9 mouse cellular contexts compared by ENCODE assay signal in the genomic region with DNA sequence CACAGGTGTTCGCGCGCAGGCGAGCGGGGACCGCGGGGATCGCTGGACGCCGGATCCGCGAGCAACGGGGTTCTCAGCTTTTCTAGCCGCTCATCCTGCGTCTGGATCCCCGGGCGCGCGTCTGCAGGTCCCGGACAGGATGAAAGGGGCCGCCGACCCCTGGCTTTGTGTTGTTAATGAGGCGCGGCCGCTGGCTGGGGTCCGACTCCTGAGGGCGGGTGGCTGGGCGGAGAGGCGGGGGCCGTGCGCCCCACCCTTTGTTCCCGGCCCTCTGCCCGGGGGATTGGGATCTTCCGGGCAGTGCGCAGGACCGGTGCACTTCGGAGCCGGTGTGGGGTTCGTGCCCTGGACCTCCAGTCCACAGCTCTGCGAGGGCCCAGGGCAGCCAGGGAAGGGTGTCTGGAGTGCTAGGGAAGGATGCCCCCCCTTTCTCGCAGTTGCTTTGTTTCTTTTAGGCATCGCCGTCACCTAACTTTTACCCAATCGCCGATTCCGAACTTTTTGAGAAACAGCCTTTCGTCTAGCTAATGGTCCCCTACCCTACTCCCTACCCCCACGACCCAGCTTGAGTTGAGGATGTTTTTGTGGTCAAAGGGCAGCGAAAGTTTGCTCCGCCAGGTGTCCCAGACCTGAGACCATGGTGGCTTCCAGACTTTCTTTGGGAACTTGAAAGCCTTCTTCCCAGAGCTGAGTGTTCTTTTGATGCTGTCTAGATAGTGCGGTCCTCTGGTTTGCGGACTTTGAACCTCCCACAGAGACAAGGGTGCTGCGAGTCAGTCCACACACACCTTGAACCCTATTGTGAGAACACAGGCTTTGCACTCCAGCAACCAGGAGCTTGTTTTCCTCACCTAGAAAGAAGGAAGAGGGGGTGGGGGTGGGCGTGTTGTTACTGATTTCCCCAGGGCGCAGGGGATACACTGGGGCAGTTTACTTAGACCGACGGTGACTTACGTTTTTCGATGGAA. TPM values are rescaled to one million over a fixed set of nuclear protein-coding genes. Genes with fewer than 3 reads are reported as not detected.
DNase-seq lines count a peak whose midpoint lies in the region; ATAC-seq and TF ChIP-seq lines count a peak whose summit lies in the region.
"Had no signal": no experiment of that assay in that cellular context is flagged by ENCODE, and none has a peak within 500 bp of the region (broad histone marks: within the 10 kb centered on the region; RNA-seq: fewer than 3 reads in every experiment).

No protein-coding gene starts in this region.

- no peaks in the 10 kb centered on the region for H3K9me3 ChIP-seq in hindbrain, postnatal 0 days (ENCODE audit: low read length)

- H3K9ac ChIP-seq in hindbrain, postnatal 0 days (replicated peaks; ENCODE audit: low read length), result peak overlapping the region; percentile 76

- peak overlapping the region; percentile 95 for H3K4me3 ChIP-seq in left cerebral cortex, adult 2 months
- peak overlapping the region; percentile 99 for H3K4me3 ChIP-seq in hindbrain, postnatal 0 days (ENCODE audit: low read length)
- H3K4me3 ChIP-seq in olfactory bulb, adult 2 months (ENCODE audit: insufficient read depth, low read depth, low read length), result peak overlapping the region; percentile 88

- peak overlapping the region; percentile 97 for H3K4me2 ChIP-seq in hindbrain, postnatal 0 days (ENCODE audit: low read depth, low read length)

- TF ChIP-seq POLR2A in olfactory bulb, adult 2 months (IDR thresholded peaks at IDR 0.05; ENCODE audit: insufficient read depth, low read depth, low read length), result no peak

- no peaks in the 10 kb centered on the region for H3K36me3 ChIP-seq in hindbrain, postnatal 0 days (ENCODE audit: insufficient read depth, low read length)

- TF ChIP-seq CTCF in left cerebral cortex, adult 2 months (IDR thresholded peaks at IDR 0.05), result no peak
- TF ChIP-seq CTCF in hindbrain, postnatal 0 days (IDR thresholded peaks at IDR 0.05; ENCODE audit: low read depth), result no peak
- TF ChIP-seq CTCF in olfactory bulb, adult 2 months (IDR thresholded peaks at IDR 0.05; ENCODE audit: insufficient read depth, low read depth, low read length), result no peak

- intact Hi-C loops in left cerebral cortex, adult 2 months (cut with DNase I), result loop anchor here (5.0 to 10.0 kb wide), 5 partner anchors 43 to 555 kb away; a partner anchor contains a TSS

- peak; percentile 73 for ATAC-seq in hindbrain, postnatal 0 days

- peak overlapping the region; percentile 71 for H3K27ac ChIP-seq in left cerebral cortex, adult 2 months
- H3K27ac ChIP-seq in hindbrain, postnatal 0 days, result peak overlapping the region; percentile 77
- H3K27ac ChIP-seq in olfactory bulb, adult 2 months (ENCODE audit: insufficient read depth, low read depth, low read length), result no peak overlapping the region

- H3K27me3 ChIP-seq in hindbrain, postnatal 0 days (ENCODE audit: insufficient read depth, low read length), result no peaks in the 10 kb centered on the region

- no peak for DNase-seq in left cerebral cortex, adult 2 months (ENCODE audit: extremely low spot score in 1 of 2, low spot score in 2 of 2)
- no peak for DNase-seq in left cerebral cortex, adult 9 months (ENCODE audit: low spot score in 2 of 2)
- DNase-seq in ZHBTc4 (ENCODE audit: low read depth, low spot score), result peak; percentile 95
- peak; percentile 63 for DNase-seq in gastrocnemius, postnatal 10 days
- peak; percentile 61 for DNase-seq in hindbrain, postnatal 0 days (ENCODE audit: low spot score)
- peak; percentile 39 to 56 for DNase-seq in lung, adult 18-20 months
- DNase-seq in layer of hippocampus, adult 8-10 months (ENCODE audit: low spot score in 2 of 2), result no peak

- H3K4me1 ChIP-seq in hindbrain, postnatal 0 days (ENCODE audit: insufficient read depth, low read length), result no peaks in the 10 kb centered on the region; the same call in 1 of the 2 replicates
- peaks cover 13% of the 10 kb centered on the region for H3K4me1 ChIP-seq in olfactory bulb, adult 2 months (ENCODE audit: control insufficient read depth, insufficient read depth, low read length)

- 1% methylated on average over 56 of the region's 59 CpGs for WGBS in hindbrain, postnatal 0 days
- 4% methylated on average over 59 of the region's 59 CpGs for WGBS in olfactory bulb, adult 2 months

RNA-seq across cellular contexts. Expression of a gene that starts 0.8 kb away (rescaled TPM):
- 1 to 10 TPM; 2.6 to 2.7 TPM for total RNA-seq in left cerebral cortex, adult 2 months (2021)
- total RNA-seq in gastrocnemius, postnatal 10 days (2021), result 1 to 10 TPM; 6.5 to 7.1 TPM
- 10.6 and 16.1 TPM in 2 replicates for total RNA-seq in hindbrain, postnatal 0 days (2014; rRNA removed)
- polyA plus RNA-seq in hindbrain, postnatal 0 days (2015; fragmentation: Nextera tagmentation; extraction: Ambion mirVana), result 2.8 and 3.1 TPM in 2 replicates
- polyA plus RNA-seq in olfactory bulb, adult 2 months (2012; ENCODE audit: insufficient read depth, insufficient read length, low replicate concordance, missing spikeins), result not detected in 2 replicates
- 1 to 10 TPM; 3.0 to 4.5 (median 3.5) TPM for total RNA-seq in layer of hippocampus, adult 8-10 months (2022)

RNA-seq across cellular contexts. Expression of a gene that starts 45.3 kb away (rescaled TPM):
- not detected for total RNA-seq in left cerebral cortex, adult 2 months (2021)
- total RNA-seq in gastrocnemius, postnatal 10 days (2021), result not detected
- total RNA-seq in hindbrain, postnatal 0 days (2014; rRNA removed), result 0.25 TPM in 1 of 2 replicates, not detected in the other
- polyA plus RNA-seq in hindbrain, postnatal 0 days (2015; fragmentation: Nextera tagmentation; extraction: Ambion mirVana), result 0.19 and 0.59 TPM in 2 replicates
- not detected in 2 replicates for polyA plus RNA-seq in olfactory bulb, adult 2 months (2012; ENCODE audit: insufficient read depth, insufficient read length, low replicate concordance, missing spikeins)
- total RNA-seq in layer of hippocampus, adult 8-10 months (2022), result not detected
- total RNA-seq: layer of hippocampus, adult 18-20 months had no signal

Comparison
In these comparisons a context has a peak if more than half of its experiments do, and no peak if none do; other contexts are left out.
1. DNase-seq: peak in ZHBTc4 (single experiment), gastrocnemius, postnatal 10 days (single experiment), hindbrain, postnatal 0 days (single experiment) and lung, adult 18-20 months (2 of 2); none in left cerebral cortex, adult 2 months (0 of 2), left cerebral cortex, adult 9 months (0 of 2) and layer of hippocampus, adult 8-10 months (0 of 2).
2. Peak in every context shown above with its lines, with median percentiles within 50 percentile points of each other: H3K4me3 ChIP-seq.